Mouse (Mus musculus): ENCODE measurements at regions not wholly inside any gene's neighbourhood (a gene's known extent, or its start where the extent isn't known, plus 50 kb on each side); places are given as distances from the start of the nearest gene placed in this dataset.

DNA sequence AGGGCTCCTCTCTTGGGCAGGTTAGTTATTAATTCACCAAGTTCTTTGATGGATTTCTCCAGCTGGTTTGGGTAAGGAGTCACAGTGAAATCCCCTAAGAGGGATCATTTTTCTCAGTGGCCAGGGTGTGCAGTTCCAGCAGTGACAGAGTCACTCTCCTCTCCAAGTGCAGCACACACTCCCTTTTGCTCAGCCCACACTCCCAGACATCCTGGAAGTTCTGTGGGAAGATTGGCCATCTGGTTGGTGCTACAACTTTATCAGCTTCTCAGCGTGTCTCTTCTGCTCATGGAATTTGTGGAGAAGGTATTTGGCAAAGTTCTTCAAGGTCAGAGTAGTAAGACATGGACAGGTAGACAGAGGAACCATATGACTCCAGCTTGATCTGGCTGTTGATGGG is 148.5 kb upstream of the Lrig1 start:
- 85% methylated on average over 1 of the region's 1 CpGs for WGBS
- TF ChIP-seq CTCF (IDR thresholded peaks at IDR 0.05; ENCODE audit: control insufficient read depth, insufficient read depth, low read length) (no peak), POLR2A (IDR thresholded peaks at IDR 0.05; ENCODE audit: borderline replicate concordance, control insufficient read depth, low read depth, low read length) (no peak)
- Histone ChIP-seq H3K4me3 (replicated peaks; ENCODE audit: control insufficient read depth, low read depth, low read length) (no peak overlapping the region), H3K27ac (ENCODE audit: control insufficient read depth, insufficient read depth, low read depth, low read length, poor library complexity) (no peak overlapping the region), H3K4me1 (ENCODE audit: control insufficient read depth, insufficient read depth, low read length) (no peaks in the 10 kb centered on the region)

DNA sequence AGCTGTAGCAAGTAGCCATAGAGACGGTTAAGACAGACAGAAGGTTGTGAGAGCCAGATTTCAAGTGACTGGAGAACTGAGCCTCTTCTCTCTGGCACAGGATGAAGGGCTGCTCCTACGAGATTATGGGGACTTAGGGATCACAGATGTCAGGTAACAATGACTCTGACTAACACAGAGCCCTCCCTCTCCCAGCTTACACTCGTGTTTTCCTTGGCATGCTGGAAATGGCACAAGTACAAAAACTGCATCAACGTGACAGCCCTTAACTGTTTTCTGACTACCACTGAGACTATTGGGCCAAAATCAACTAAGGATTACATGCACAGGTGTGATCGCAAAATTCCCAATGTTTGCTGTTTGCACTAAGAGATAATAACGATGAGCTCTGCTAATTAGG is 145.9 kb upstream of the Lrig1 start:
- 80% methylated on average over 6 of the region's 6 CpGs for WGBS
- no peaks in the 10 kb centered on the region for H3K4me1 ChIP-seq (ENCODE audit: control insufficient read depth, insufficient read depth, low read length)
- H3K4me3 ChIP-seq (replicated peaks; ENCODE audit: control insufficient read depth, low read depth, low read length): no peak overlapping the region
- no peak overlapping the region for H3K27ac ChIP-seq (ENCODE audit: control insufficient read depth, insufficient read depth, low read depth, low read length, poor library complexity)
- TF ChIP-seq POLR2A (IDR thresholded peaks at IDR 0.05; ENCODE audit: borderline replicate concordance, control insufficient read depth, low read depth, low read length) (no peak), CTCF (IDR thresholded peaks at IDR 0.05; ENCODE audit: control insufficient read depth, insufficient read depth, low read length) (no peak)

DNA sequence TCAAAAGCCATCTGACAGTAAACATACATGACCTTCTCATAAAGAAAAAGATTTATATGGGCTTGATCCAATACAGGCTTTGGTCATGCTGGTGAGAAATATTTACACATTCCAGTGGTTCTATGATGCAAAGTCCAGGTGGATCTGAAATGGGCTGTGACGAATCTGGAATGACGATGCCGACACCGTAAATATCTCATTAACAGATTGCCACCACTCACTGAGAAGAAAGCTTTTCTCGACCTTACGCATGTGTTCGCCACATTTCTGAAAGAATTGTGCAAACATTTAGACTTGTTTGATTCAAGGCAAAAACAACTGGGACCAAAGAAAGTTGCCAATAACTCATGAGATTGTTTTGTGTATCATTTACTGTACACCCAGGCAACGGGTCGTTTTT is 142.9 kb upstream of the Lrig1 start:
- Histone ChIP-seq H3K27ac (ENCODE audit: control insufficient read depth, insufficient read depth, low read depth, low read length, poor library complexity) (no peak overlapping the region), H3K4me1 (ENCODE audit: control insufficient read depth, insufficient read depth, low read length) (no peaks in the 10 kb centered on the region), H3K4me3 (replicated peaks; ENCODE audit: control insufficient read depth, low read depth, low read length) (no peak overlapping the region)
- WGBS: 83% methylated on average over 9 of the region's 9 CpGs
- TF ChIP-seq POLR2A (IDR thresholded peaks at IDR 0.05; ENCODE audit: borderline replicate concordance, control insufficient read depth, low read depth, low read length): no peak
- TF ChIP-seq CTCF (IDR thresholded peaks at IDR 0.05; ENCODE audit: control insufficient read depth, insufficient read depth, low read length): no peak

DNA sequence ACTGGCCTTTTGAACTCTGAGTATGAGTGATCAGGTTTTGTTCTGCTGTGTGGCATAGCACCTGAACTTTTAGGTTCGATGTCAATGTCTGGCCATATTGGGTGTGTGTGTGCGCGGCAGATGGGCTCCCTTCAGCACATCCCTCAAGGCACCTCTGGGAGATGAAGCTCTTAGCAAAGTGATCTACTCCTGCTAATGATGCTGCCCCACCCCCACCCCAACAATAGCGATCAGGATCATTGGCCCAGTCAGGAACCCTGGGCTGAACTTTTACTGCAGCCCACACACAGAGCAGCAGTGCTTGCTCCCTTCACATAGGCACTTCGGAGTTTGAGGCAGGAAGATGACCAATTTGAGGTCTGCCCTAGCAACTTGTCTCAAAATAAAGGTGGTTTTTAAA is 141.9 kb upstream of the Lrig1 start:
- no peaks in the 10 kb centered on the region for H3K4me1 ChIP-seq (ENCODE audit: control insufficient read depth, insufficient read depth, low read length)
- TF ChIP-seq CTCF (IDR thresholded peaks at IDR 0.05; ENCODE audit: control insufficient read depth, insufficient read depth, low read length) (no peak), POLR2A (IDR thresholded peaks at IDR 0.05; ENCODE audit: borderline replicate concordance, control insufficient read depth, low read depth, low read length) (no peak)
- no peak overlapping the region for H3K27ac ChIP-seq (ENCODE audit: control insufficient read depth, insufficient read depth, low read depth, low read length, poor library complexity)
- 72% methylated on average over 5 of the region's 5 CpGs for WGBS
- H3K4me3 ChIP-seq (replicated peaks; ENCODE audit: control insufficient read depth, low read depth, low read length): no peak overlapping the region

DNA sequence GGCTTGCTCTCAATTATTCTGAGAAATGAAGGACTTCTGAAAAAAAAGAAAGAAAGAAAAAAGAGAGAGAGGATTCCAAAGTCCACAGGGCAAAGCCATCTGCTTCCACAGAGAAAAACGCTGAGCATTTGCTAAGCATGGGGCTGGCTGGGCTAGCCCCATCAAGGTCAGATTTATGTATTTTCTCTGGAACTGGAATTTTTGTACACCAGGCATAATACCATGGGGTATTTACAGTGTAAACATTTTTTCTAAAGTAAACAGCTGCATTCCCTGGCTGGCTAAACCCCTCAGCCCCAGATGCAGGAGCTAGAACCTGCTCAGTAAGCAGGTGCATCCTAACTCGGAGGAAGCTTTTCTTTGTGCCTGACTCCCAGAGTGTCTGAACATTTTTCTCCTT is 135.8 kb upstream of the Lrig1 start:
- Histone ChIP-seq H3K4me3 (replicated peaks; ENCODE audit: control insufficient read depth, low read depth, low read length) (no peak overlapping the region), H3K27ac (ENCODE audit: control insufficient read depth, insufficient read depth, low read depth, low read length, poor library complexity) (no peak overlapping the region), H3K4me1 (ENCODE audit: control insufficient read depth, insufficient read depth, low read length) (no peaks in the 10 kb centered on the region)
- WGBS: 66% methylated on average over 2 of the region's 2 CpGs
- TF ChIP-seq POLR2A (IDR thresholded peaks at IDR 0.05; ENCODE audit: borderline replicate concordance, control insufficient read depth, low read depth, low read length) (no peak), CTCF (IDR thresholded peaks at IDR 0.05; ENCODE audit: control insufficient read depth, insufficient read depth, low read length) (no peak)

DNA sequence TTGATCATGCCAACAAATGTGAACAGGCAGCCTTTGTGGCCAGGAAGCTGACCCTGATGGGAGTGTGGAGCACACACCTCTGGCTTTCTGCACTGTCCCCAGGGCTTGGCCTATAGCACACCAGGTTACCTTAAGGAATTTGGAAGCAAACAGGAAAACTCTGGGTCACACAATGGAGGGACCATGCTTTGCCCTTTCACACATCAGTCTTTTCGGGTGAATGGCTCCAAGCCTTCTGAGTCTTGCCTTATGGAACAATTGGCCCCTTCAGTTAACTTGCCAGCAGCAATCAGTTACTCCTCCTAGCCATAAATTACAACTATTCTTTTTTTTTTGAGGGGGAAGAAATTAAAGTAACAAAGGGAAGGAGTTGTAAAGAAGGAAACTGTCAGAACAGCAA is 134.6 kb upstream of the Lrig1 start:
- 88% methylated on average over 1 of the region's 1 CpGs for WGBS
- Histone ChIP-seq H3K27ac (ENCODE audit: control insufficient read depth, insufficient read depth, low read depth, low read length, poor library complexity) (no peak overlapping the region), H3K4me3 (replicated peaks; ENCODE audit: control insufficient read depth, low read depth, low read length) (no peak overlapping the region), H3K4me1 (ENCODE audit: control insufficient read depth, insufficient read depth, low read length) (no peaks in the 10 kb centered on the region; the same call in 1 of the 2 replicates)
- no peak for TF ChIP-seq POLR2A (IDR thresholded peaks at IDR 0.05; ENCODE audit: borderline replicate concordance, control insufficient read depth, low read depth, low read length)
- no peak for TF ChIP-seq CTCF (IDR thresholded peaks at IDR 0.05; ENCODE audit: control insufficient read depth, insufficient read depth, low read length)

DNA sequence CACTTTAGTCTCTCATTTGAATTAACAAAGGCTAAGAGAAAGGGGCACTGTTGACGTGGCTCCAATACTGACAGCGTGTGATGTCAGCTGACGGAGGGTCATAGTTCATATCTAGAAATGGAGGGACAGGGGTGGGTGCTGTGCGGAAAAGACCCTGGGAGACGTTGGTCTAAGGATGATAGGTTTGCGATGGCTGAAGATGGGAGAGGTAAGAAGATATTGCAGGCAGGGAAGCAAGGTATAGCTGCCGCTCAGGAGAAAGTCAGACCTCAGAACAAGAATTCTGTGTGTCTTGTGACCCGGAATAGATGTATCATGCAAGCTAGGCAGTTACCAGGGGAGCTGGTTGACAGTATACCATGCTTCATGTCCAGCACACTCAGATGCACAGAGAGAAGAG is 130.8 kb upstream of the Lrig1 start:
- TF ChIP-seq POLR2A (IDR thresholded peaks at IDR 0.05; ENCODE audit: borderline replicate concordance, control insufficient read depth, low read depth, low read length) (no peak), CTCF (IDR thresholded peaks at IDR 0.05; ENCODE audit: control insufficient read depth, insufficient read depth, low read length) (no peak)
- Histone ChIP-seq H3K4me1 (ENCODE audit: control insufficient read depth, insufficient read depth, low read length) (no peaks in the 10 kb centered on the region; the same call in 1 of the 2 replicates), H3K4me3 (replicated peaks; ENCODE audit: control insufficient read depth, low read depth, low read length) (no peak overlapping the region), H3K27ac (ENCODE audit: control insufficient read depth, insufficient read depth, low read depth, low read length, poor library complexity) (no peak overlapping the region)
- 91% methylated on average over 8 of the region's 8 CpGs for WGBS

DNA sequence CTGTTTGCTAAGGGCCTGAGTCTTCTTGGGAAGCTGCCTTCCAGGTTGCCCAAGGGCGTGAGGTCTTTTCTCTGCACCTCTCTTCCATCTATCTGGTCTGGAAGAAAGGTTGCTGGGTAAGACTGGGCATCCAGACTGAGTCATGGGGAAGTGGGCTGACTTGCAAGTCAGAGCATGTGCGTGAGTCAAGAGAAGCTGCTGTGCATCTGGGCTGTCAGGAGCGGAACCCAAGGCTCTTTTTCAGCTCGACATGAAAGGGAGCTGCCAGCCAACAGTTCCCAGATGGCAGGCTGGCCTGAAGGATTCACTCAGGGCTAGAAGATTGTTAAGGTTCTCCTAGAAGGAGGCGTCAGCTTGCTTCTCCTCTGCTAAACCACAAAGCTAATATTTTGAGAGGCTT is 129.3 kb upstream of the Lrig1 start:
- Histone ChIP-seq H3K4me3 (replicated peaks; ENCODE audit: control insufficient read depth, low read depth, low read length) (no peak overlapping the region), H3K27ac (ENCODE audit: control insufficient read depth, insufficient read depth, low read depth, low read length, poor library complexity) (no peak overlapping the region), H3K4me1 (ENCODE audit: control insufficient read depth, insufficient read depth, low read length) (no peaks in the 10 kb centered on the region; the same call in 1 of the 2 replicates)
- WGBS: 81% methylated on average over 5 of the region's 5 CpGs
- TF ChIP-seq POLR2A (IDR thresholded peaks at IDR 0.05; ENCODE audit: borderline replicate concordance, control insufficient read depth, low read depth, low read length) (no peak), CTCF (IDR thresholded peaks at IDR 0.05; ENCODE audit: control insufficient read depth, insufficient read depth, low read length) (no peak)

DNA sequence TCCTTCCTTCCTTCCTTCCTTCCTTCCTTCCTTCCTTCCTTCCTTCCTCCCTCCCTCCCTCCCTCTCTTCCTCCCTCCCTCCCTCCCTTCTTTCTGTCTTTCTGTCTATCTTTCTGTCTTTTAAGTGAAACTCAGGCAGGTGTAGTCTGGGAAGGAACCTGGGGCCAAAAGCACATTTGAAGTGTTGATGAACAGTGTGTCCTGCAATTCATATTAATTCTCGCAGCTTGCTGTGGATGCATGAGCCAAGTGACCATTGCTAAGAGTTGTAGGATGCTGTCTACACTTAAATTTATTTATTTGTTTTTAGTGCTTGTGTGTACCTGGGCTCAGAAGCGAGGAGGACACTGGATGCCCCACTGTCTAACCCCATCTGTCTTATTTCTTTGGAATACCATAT is 126.7 kb upstream of the Lrig1 start:
- WGBS: 55% methylated on average over 2 of the region's 2 CpGs
- no peaks in the 10 kb centered on the region; the same call in 1 of the 2 replicates for H3K4me1 ChIP-seq (ENCODE audit: control insufficient read depth, insufficient read depth, low read length)
- H3K4me3 ChIP-seq (replicated peaks; ENCODE audit: control insufficient read depth, low read depth, low read length): no peak overlapping the region
- TF ChIP-seq POLR2A (IDR thresholded peaks at IDR 0.05; ENCODE audit: borderline replicate concordance, control insufficient read depth, low read depth, low read length) (no peak), CTCF (IDR thresholded peaks at IDR 0.05; ENCODE audit: control insufficient read depth, insufficient read depth, low read length) (no peak)
- no peak overlapping the region for H3K27ac ChIP-seq (ENCODE audit: control insufficient read depth, insufficient read depth, low read depth, low read length, poor library complexity)

All from bone marrow, adult 2 months (tissue).